Mouse (Mus musculus) limb, embryonic 13.5 days (tissue): Measurements from ENCODE around the gene Faap20. TPM values are rescaled to one million over a fixed set of nuclear protein-coding genes. Genes with fewer than 3 reads are reported as not detected.

ENCODE experiments used
- ATAC-seq: fragments of 200-750 bp; cut with Nextera tagmentation; 2 replicates; pipeline ENCODE4 v1.8.0; 2017; ENCODE audit warnings: low read depth, moderate number of reproducible peaks, moderate TSS enrichment; ENCODE audit not compliant: low FRiP score
- H3K27ac ChIP-seq: fragments of 300-500 bp; sonication (generic); 2 replicates; pipeline ENCODE4 v1.5.1; 2015; ENCODE audit warnings: inconsistent platforms, mild to moderate bottlenecking, moderate library complexity
- H3K27me3 ChIP-seq: fragments of 300-500 bp; sonication (generic); 2 replicates; pipeline ENCODE4 v1.6.1; 2015; ENCODE audit warnings: mild to moderate bottlenecking, inconsistent platforms
- H3K36me3 ChIP-seq: fragments of 300-500 bp; sonication (generic); 2 replicates; pipeline ENCODE4 v1.6.1; 2015; ENCODE audit warnings: inconsistent platforms, mild to moderate bottlenecking, moderate library complexity
- H3K4me1 ChIP-seq: fragments of 300-500 bp; sonication (generic); 2 replicates; pipeline ENCODE4 v1.6.1; 2015; ENCODE audit warnings: inconsistent platforms
- H3K4me2 ChIP-seq: fragments of 300-500 bp; sonication (generic); replicated peaks from 2 replicates; pipeline ENCODE4 v1.6.1; 2015; ENCODE audit warnings: inconsistent platforms, mild to moderate bottlenecking, moderate library complexity
- H3K4me3 ChIP-seq: fragments of 300-500 bp; sonication (generic); 2 replicates; pipeline ENCODE4 v1.5.1; 2015; ENCODE audit warnings: moderate library complexity, mild to moderate bottlenecking, inconsistent platforms
- H3K9ac ChIP-seq: fragments of 300-500 bp; sonication (generic); 2 replicates; pipeline ENCODE4 v1.6.1; 2015; ENCODE audit warnings: mild to moderate bottlenecking, inconsistent platforms
- H3K9me3 ChIP-seq: fragments of 300-500 bp; sonication (generic); 2 replicates; pipeline ENCODE4 v1.6.1; 2016; ENCODE audit warnings: inconsistent platforms
- WGBS: fragments of 180-500 bp; shearing (Covaris S2); methylation state at CpG from one replicate; pipeline ENCODE4 v1.1.7; 2015; 5-methylcytosine and 5-hydroxymethylcytosine counted together
- polyA plus RNA-seq: library from polyadenylated mRNA; unstranded; fragments of >200 nt; fragmentation: Nextera tagmentation; extraction: Ambion mirVana; gene quantifications from 2 replicates; pipeline ENCODE4 v1.2.1, GENCODE M21; 2015

Faap20 gene
- polyA plus RNA-seq, 1 experiment from 2014 or later = 92.1 TPM

DNA sequence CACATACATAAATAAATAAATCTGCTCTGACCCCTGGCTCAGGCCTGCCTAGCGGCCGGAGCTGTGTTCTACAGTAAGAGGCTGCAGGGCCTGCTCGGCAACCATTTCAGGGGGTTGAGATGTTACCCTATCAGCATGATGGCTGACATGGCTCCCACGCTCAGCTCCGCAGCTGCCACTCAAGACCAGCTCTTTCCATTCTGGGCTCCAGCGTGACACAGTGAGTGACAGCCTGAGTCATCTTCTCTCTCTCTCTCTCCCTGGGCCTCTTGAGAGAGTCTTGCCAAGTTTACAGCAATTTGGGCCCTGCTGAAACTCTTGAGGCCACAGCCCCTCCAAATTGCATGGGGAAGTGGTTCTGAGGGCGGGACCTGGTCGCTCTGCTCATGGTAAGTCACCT lies 32.0 kb downstream of the Faap20 start:
- Histone ChIP-seq H3K36me3 (no peaks in the 10 kb centered on the region), H3K4me1 (peaks cover 83% of the 10 kb centered on the region), H3K4me2 (peak overlapping the region; percentile 63; the same call in 1 of the 2 replicates), H3K9me3 (no peaks in the 10 kb centered on the region), H3K27me3 (no peaks in the 10 kb centered on the region), H3K27ac (peak overlapping the region; percentile 100), H3K9ac (no peak overlapping the region; the same call in 1 of the 2 replicates), H3K4me3 (no peak overlapping the region)
- ATAC-seq = no peak
- 87% methylated on average over 8 of the region's 8 CpGs for WGBS

DNA sequence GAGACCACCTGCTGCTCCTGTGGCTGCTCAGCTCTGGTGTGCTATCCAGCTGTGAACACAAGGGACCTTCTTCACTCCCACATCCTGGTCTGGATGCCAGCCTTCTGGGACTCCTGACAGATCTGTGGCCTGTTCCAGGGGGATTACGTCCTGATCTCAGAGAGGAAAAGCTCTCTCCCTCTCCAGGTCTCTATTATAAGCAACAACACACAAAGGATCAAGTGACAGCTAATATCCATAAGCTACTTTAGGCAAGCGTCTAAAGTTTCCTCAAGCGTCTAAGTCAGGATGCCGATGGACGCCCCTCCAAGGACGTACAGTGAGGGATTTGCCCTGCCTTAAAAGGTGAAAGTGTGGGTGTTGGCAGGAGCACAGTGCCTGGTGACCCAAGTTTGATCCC lies 32.6 kb downstream of the Faap20 start:
- H3K4me2 ChIP-seq = peak overlapping the region; percentile 63
- no peaks in the 10 kb centered on the region for H3K9me3 ChIP-seq
- peaks cover 85% of the 10 kb centered on the region for H3K4me1 ChIP-seq
- WGBS = 10% methylated on average over 6 of the region's 6 CpGs
- H3K27ac ChIP-seq = peak overlapping the region; percentile 100
- H3K27me3 ChIP-seq = no peaks in the 10 kb centered on the region
- no peak overlapping the region for H3K4me3 ChIP-seq
- no peaks in the 10 kb centered on the region for H3K36me3 ChIP-seq
- peak; percentile 5; the same call in 1 of the 2 replicates for ATAC-seq
- H3K9ac ChIP-seq = no peak overlapping the region

DNA sequence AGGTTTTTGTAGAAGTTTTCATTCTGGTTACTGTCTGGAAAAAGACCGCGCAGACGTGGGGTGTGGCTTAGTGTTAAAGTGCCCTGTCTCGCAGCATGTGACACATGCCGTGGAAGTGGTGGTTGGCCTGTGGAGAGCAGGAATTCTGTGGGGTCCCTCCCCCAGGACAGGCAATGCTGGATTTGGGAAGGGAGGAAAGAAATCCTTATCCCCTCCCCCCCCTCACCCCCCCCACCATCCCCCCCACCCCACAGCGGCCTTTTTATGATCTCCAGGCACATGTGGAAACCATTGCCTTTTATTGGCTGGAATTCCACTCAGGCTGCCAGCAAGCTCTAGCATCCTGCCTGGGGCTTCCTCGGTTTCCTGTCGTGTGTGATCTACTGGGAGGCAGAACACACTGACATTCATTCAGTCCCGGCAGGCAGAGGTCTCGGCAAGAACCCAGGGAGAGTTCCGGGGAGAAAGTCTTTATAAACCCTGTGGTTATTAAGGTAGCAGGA lies 33.5 kb downstream of the Faap20 start:
- 2% methylated on average over 11 of the region's 11 CpGs for WGBS
- ATAC-seq = peak; percentile 90
- Histone ChIP-seq H3K4me1 (peaks cover 87% of the 10 kb centered on the region), H3K9me3 (no peaks in the 10 kb centered on the region), H3K9ac (peak overlapping the region; percentile 56; the same call in 1 of the 2 replicates), H3K27me3 (no peaks in the 10 kb centered on the region), H3K4me2 (peak overlapping the region; percentile 63), H3K4me3 (peak overlapping the region; percentile 31), H3K36me3 (no peaks in the 10 kb centered on the region), H3K27ac (peak overlapping the region; percentile 100)

DNA sequence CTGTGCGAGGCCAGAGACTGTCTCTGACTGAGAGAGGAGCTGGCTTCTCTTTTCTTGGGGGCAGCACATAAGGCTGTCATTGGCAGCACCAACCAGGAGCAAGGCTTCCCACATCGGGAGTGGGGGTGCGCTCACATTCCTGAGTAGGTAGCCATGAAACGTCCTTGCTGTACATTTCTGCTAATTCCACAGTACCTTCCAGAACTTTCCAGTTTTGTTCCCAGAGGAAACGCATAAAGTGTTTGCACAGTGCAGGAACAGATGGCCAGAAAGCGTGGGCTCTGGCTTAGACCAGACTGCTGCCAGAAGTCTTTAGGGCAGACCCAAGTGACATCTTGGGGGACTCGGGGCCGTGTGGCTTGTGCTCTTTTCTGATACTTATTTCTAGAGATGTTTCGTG lies 34.0 kb downstream of the Faap20 start:
- Histone ChIP-seq H3K4me1 (peaks cover 82% of the 10 kb centered on the region), H3K36me3 (no peaks in the 10 kb centered on the region), H3K27ac (peak overlapping the region; percentile 100), H3K27me3 (no peaks in the 10 kb centered on the region), H3K4me2 (peak overlapping the region; percentile 63), H3K4me3 (peak overlapping the region; percentile 31), H3K9ac (peak overlapping the region; percentile 56; the same call in 1 of the 2 replicates), H3K9me3 (no peaks in the 10 kb centered on the region)
- ATAC-seq = peak; percentile 58
- WGBS = 16% methylated on average over 9 of the region's 9 CpGs

DNA sequence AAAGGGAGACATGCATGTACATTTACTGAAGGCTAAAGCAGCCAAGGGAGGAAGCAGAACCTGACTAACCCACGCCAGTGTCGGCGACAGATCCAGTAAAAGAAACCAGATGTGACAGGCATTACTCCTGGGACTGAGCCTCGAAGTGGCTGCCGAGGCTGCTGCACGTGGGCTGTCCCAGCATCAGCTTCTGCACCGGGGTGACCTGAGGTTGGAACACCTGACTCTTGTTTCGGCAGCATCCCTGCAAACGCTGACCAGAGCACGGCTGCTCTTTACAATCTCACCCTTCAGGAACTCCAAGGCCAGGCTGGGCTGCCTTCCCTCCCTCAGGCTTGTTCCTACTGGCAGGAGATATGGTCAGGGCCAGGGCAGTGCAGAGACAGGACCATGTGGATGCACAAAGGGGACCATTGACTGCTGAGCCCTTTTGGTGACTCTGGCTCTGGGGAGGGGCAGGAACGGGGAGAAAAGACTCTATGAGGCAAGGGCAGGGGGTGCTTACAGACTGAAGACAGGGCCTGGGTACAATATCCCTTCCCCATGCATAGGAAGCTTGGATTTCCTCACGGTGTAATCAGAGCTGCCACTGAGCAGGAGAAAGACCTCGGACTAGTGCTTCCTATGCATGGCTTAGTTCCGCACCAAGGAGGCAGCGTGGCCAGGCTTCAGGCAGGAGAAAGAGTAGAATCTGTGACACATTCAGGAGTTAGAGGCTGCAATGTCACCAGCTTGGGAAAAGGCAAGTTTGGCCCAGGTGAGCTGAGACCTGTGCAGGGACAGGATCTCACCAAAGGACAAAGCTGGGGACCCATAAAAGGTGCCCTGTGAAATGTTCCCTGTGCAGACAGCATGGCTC lies 35.1 kb downstream of the Faap20 start:
- no peaks in the 10 kb centered on the region for H3K9me3 ChIP-seq
- WGBS = 20% methylated on average over 15 of the region's 15 CpGs
- H3K36me3 ChIP-seq = no peaks in the 10 kb centered on the region
- H3K4me1 ChIP-seq = peaks cover 76% of the 10 kb centered on the region
- no peak for ATAC-seq
- H3K27me3 ChIP-seq = no peaks in the 10 kb centered on the region
- no peak overlapping the region for H3K4me3 ChIP-seq
- peak overlapping the region; percentile 100 for H3K27ac ChIP-seq
- no peak overlapping the region for H3K9ac ChIP-seq
- H3K4me2 ChIP-seq = 0 out of 2 replicates have a peak overlapping the region, but pooled peaks have one; percentile 63

DNA sequence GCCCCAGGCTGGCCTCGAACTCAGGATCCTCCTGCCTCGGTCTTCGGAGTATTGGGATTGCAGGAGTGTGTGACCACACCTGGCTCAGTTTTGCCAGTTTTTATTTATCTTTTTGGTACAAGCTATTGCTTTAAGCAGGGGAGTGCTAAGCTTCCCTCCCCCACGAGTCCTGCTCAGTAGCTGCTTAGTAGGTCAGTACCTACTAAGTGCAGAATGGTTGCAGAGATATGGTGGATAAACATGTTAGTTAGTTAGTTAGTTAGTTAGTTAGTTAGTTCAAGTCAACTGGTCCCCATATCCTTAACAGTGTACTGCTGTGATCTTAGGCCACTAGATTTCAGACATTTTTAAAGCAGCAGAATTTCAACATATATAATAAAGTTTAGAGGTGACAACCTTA lies 36.5 kb downstream of the Faap20 start:
- peak overlapping the region; percentile 61; the same call in 1 of the 2 replicates for H3K27ac ChIP-seq
- ATAC-seq = no peak
- H3K4me3 ChIP-seq = no peak overlapping the region
- no peak overlapping the region for H3K9ac ChIP-seq
- H3K4me1 ChIP-seq = peaks cover 62% of the 10 kb centered on the region
- H3K36me3 ChIP-seq = no peaks in the 10 kb centered on the region
- no peaks in the 10 kb centered on the region for H3K9me3 ChIP-seq
- no peaks in the 10 kb centered on the region for H3K27me3 ChIP-seq
- H3K4me2 ChIP-seq = no peak overlapping the region
- WGBS = 92% methylated on average over 4 of the region's 4 CpGs

DNA sequence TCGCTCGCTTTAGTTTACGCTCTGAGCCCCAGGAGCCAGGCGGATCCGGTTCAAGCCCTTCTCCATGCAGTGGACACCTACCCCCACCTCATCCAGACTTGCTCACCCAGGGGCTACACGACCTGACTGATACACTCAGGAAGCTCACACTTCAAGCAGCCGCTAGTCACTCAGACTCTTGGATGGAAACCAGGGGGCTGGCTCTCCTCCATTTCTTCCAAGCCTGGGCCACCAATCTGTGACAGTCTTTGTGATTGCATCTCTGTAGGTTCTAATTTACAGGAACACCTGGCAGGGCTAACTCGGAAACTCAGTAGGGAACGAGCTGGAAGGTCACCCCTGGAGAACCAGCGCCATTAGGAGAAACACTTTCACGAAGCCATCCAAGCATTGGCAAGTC lies 38.1 kb downstream of the Faap20 start:
- Histone ChIP-seq H3K27ac (0 out of 2 replicates have a peak overlapping the region, but pooled peaks have one; percentile 8), H3K27me3 (no peaks in the 10 kb centered on the region), H3K4me1 (peaks cover 46% of the 10 kb centered on the region), H3K9ac (no peak overlapping the region), H3K36me3 (no peaks in the 10 kb centered on the region), H3K4me3 (no peak overlapping the region), H3K9me3 (no peaks in the 10 kb centered on the region), H3K4me2 (no peak overlapping the region)
- no peak for ATAC-seq
- 80% methylated on average over 11 of the region's 11 CpGs for WGBS

DNA sequence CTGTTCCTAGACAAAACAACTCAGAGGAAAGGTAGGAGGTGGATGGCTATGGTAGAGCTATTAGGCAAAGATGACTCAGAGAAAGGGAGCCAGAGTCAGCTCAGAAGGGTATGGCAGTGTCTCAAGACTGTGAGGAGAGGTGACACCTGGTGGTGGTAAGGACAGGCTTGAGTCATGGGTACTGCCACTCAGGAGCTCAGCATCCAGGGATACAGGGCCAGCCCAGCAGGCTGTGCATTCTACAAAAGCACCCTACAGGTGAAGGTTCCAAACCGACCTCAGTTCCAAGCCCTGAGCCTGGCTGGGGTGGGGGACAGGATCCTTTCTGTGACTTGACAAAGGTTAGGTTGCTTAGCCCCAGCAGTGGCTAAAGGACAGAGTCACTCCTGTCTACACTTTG lies 39.0 kb downstream of the Faap20 start:
- WGBS = 75% methylated on average over 1 of the region's 1 CpGs
- H3K27ac ChIP-seq = no peak overlapping the region

DNA sequence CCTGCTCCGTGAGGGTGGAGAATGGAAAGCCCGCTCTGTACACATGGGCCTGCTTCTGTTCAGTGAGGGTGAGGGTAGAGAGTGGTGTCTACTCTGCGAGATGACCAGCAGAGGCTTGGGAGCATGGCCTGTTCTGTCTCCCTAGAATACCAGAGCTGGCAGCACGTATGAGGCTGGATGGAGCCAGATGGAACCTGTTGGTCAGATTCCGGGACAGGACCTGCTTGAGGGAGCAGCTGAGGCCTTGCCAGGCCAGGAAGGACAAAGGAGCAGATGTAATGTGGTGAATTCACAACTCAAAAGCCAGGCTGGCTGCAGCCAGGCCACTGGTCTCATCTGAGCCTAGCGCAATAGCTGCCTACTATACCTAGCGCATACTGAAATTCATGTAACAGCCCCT lies 40.4 kb downstream of the Faap20 start:
- Histone ChIP-seq H3K9ac (no peak overlapping the region), H3K4me1 (peaks cover 31% of the 10 kb centered on the region), H3K4me3 (no peak overlapping the region), H3K9me3 (no peaks in the 10 kb centered on the region), H3K4me2 (no peak overlapping the region), H3K36me3 (no peaks in the 10 kb centered on the region), H3K27ac (no peak overlapping the region), H3K27me3 (no peaks in the 10 kb centered on the region)
- no peak for ATAC-seq
- 87% methylated on average over 7 of the region's 7 CpGs for WGBS

More for the DNA sequence above, 39.0 kb downstream of the Faap20 start:
- Histone ChIP-seq H3K27me3 (no peaks in the 10 kb centered on the region), H3K4me1 (peaks cover 39% of the 10 kb centered on the region), H3K4me2 (no peak overlapping the region), H3K4me3 (no peak overlapping the region), H3K36me3 (no peaks in the 10 kb centered on the region), H3K9me3 (no peaks in the 10 kb centered on the region), H3K9ac (no peak overlapping the region)
- ATAC-seq = no peak

DNA sequence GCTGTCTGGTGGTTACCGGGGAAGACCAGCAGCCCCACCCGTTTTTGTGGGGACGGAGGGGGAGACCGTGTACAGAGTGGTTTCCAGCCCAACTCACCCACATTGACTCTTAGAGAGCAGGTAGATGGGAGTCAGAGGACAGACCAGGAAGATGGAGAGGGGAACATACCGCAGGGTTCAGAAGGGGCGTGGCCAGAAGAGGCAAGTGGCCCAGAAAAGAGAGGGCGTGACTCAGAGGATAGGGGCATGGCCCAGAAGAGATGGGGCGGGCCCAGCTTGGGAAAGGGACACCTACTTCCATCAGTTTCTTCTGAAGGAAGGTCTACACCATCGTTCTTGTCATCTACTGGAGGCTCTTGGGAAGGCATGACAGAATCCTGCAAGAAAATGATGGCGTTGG lies 43.3 kb downstream of the Faap20 start:
- no peaks in the 10 kb centered on the region for H3K9me3 ChIP-seq
- no peaks in the 10 kb centered on the region for H3K27me3 ChIP-seq
- peaks cover 22% of the 10 kb centered on the region; the same call in 1 of the 2 replicates for H3K4me1 ChIP-seq
- no peak overlapping the region for H3K4me2 ChIP-seq
- WGBS = 90% methylated on average over 10 of the region's 10 CpGs
- no peak overlapping the region for H3K4me3 ChIP-seq
- ATAC-seq = no peak
- no peaks in the 10 kb centered on the region for H3K36me3 ChIP-seq
- H3K27ac ChIP-seq = no peak overlapping the region
- no peak overlapping the region for H3K9ac ChIP-seq

DNA sequence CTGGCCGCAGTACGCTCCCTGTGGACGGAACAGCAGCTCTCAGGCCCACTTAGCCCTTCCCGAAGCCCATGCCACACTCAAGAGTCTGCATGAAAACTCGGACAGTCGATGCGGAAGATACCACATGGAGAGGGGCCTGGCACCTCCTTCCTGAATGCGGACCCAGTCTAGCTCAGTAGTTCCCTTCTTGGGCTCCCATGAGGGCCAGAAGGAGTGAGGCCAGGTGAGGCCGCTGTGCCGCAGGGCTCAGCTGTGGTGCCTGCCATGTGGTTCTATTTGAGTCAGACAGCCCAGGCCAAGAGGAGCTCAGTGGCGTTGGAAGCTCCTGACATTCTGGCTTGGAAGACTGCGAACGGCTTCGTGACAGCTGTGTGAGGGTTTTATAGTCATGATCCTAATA lies 44.8 kb downstream of the Faap20 start:
- H3K4me3 ChIP-seq = no peak overlapping the region
- H3K4me1 ChIP-seq = peaks cover 20% of the 10 kb centered on the region; the same call in 1 of the 2 replicates
- H3K9ac ChIP-seq = no peak overlapping the region
- no peaks in the 10 kb centered on the region for H3K9me3 ChIP-seq
- no peaks in the 10 kb centered on the region for H3K27me3 ChIP-seq
- 0 out of 2 replicates have a peak overlapping the region, but pooled peaks have one; percentile 10 for H3K27ac ChIP-seq
- H3K4me2 ChIP-seq = no peak overlapping the region
- no peak for ATAC-seq
- H3K36me3 ChIP-seq = no peaks in the 10 kb centered on the region
- 81% methylated on average over 14 of the region's 14 CpGs for WGBS

DNA sequence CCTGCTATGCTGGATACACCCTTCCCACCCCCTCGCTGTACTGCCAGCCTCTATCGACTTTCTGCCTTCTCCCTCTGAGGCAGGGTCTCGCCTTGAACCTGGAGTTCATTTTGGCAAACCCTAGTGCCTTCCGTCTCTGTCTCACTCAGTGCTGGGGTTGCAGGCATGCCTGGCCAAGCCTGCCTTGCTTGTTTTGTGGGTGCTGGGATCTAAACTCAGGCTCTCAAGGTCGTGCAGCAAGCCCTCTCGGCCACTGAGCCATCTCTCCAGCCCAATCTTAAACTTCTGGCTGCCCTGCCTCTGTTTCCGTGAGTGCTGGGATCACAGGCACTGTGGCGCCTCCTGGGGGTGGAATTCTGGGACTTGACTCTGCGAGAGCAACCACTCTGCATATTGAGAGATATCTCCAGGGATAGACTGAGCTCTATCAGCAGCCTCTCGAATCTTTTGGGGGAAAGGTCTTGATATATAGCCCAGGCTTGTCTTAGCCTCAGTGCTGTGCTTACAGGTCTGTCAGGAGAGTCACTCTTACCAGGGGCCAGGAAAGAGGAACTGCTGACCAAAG lies 45.5 kb downstream of the Faap20 start:
- no peaks in the 10 kb centered on the region for H3K9me3 ChIP-seq
- no peak overlapping the region for H3K4me3 ChIP-seq
- 75% methylated on average over 10 of the region's 10 CpGs for WGBS
- no peaks in the 10 kb centered on the region for H3K27me3 ChIP-seq
- H3K4me1 ChIP-seq = peaks cover 21% of the 10 kb centered on the region
- H3K27ac ChIP-seq = 0 out of 2 replicates have a peak overlapping the region, but pooled peaks have one; percentile 22
- no peak overlapping the region; the same call in 1 of the 2 replicates for H3K9ac ChIP-seq
- ATAC-seq = no peak
- H3K4me2 ChIP-seq = no peak overlapping the region
- H3K36me3 ChIP-seq = no peaks in the 10 kb centered on the region
